Mouse (Mus musculus): Measurements from ENCODE around the gene Ice1.

DNA sequence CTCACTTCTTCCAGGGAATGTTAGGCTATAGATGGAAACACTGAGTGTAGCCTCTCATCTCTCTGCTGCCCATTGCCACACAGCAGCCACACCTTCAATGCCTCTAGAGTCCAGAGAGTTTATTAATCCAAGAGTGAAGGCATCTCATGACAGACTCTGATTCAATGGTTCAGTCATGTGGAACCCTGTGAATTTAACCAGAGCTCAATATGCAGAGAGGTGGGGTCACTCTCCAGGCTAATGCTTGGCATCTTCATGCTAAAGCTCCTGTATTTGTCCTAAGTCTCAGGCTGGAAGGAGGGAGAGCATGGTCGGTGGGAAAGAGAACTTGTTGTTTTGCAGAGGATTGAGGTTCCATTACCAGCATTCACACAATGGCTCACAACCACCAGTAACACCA is 97.6 kb downstream of the Ice1 start:
- no peak for TF ChIP-seq CTCF (IDR thresholded peaks at IDR 0.05; ENCODE audit: borderline replicate concordance, insufficient read depth, low read length)
- TF ChIP-seq POLR2A (IDR thresholded peaks at IDR 0.05; ENCODE audit: low read depth, low read length) = no peak

Measured in embryonic fibroblast, embryonic 13.5 days (primary cell).